Mouse (Mus musculus) CD4-positive, CD25-positive, alpha-beta regulatory T cell, adult 4 months (primary cell): Measurements from ENCODE around the gene Ccl26. TPM values are rescaled to one million over a fixed set of nuclear protein-coding genes. Genes with fewer than 3 reads are reported as not detected.
"Not testable (repeated sequence)": the region's sequence is repeated elsewhere in the genome, so short reads cannot be mapped to it uniquely, and the experiment has no call there.

Source experiments
- ATAC-seq: one replicate; pipeline ENCODE4 v1.8.0; 2017
- polyA plus RNA-seq, 2 experiments: library from polyadenylated mRNA; unstranded; fragments of 100-300 nt; shearing (Covaris generic); gene quantifications; one replicate each; pipeline ENCODE4 v1.2.1; 2017

Gene Ccl26
- not detected for polyA plus RNA-seq

- no peak for ATAC-seq
Observed at GRCm38 (mm10) chr5:135563469-135563868, at the start of gene Ccl26. Gene Ccl26, minus strand, starts transcription at chr5:135563569.

GRCm38 (mm10) chr5:135609794-135610193 is 46.4 kb upstream of the Ccl26 start:
- no peak for ATAC-seq

DNA sequence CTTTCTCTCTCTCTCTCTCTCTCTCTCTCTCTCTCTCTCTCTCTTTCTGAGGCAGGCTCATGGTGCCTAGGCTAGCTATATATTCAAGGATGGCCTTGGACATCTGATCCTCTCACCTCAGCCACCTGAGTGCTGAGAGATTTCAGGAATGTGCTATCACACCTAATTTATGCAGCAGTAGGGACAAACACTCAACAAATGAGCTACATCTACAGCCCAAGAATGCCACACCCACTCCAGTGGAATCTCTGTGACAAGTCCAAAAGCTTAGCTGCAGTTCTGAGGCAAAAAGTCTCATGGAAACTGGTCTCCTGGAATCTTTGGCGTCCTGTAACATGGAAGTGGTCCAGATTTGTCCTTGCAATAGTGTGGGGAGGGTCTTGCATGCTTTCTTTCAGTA is 44.2 kb upstream of the Ccl26 start:
- no peak for ATAC-seq

- ATAC-seq, result not testable (repeated sequence)
Observed at GRCm38 (mm10) chr5:135606717-135607116, 43.3 kb upstream of the Ccl26 start.

- ATAC-seq, result not testable (repeated sequence)
Observed at GRCm38 (mm10) chr5:135604643-135605042, 41.3 kb upstream of the Ccl26 start.

- ATAC-seq, result no peak
Observed at GRCm38 (mm10) chr5:135589996-135590784, 26.8 kb upstream of the Ccl26 start.

GRCm38 (mm10) chr5:135587764-135588163 is 24.4 kb upstream of the Ccl26 start:
- ATAC-seq, result no peak

- ATAC-seq, result no peak
Observed at GRCm38 (mm10) chr5:135585691-135586090, 22.3 kb upstream of the Ccl26 start.

DNA sequence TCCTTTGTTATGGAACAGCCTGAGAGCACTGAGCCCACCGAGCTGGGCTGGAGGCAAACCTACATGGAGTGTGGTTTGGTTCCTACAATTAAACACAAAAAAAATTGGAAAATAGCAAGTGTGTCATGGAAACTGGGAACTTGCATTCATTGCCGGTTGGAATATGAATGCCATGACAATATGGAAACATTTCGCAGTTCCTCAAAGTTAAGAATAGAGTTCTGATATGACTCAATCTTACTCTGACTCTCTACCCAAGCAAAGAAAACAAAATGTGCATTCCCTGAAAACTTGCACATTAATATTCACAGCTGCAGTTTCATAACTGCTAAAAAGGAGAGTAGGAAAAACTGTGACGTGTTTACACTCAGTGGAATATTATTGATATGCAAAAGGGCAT is 19.0 kb upstream of the Ccl26 start:
- ATAC-seq, result no peak

GRCm38 (mm10) chr5:135579331-135579751 is 16.0 kb upstream of the Ccl26 start:
- ATAC-seq, result no peak

GRCm38 (mm10) chr5:135576055-135576454 is 12.7 kb upstream of the Ccl26 start:
- no peak for ATAC-seq

DNA sequence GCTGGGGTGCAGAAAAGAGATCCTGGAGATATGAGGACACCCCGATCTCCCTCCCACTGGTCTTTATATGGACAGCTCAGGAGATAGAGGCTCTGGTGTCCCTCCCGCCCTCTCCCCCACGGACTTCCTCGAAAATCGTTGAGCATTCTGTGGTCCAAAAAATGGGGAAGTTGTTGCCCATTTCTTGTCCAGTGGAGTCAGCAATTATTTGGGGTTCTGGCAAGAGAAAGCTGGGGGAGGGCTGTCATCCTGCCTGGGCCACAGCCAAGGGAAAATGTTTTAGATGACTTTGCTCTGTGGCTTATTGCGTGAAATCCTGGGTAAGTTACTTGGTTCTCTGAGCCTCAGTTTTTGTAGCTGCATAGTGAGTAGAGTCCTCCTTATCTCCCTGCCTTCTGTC is 9.6 kb upstream of the Ccl26 start, which contains the start of gene Ccl24:
Gene Ccl24 (minus strand): TSS at position 44 of the 400 bp plus-strand sequence.
- no peak for ATAC-seq

DNA sequence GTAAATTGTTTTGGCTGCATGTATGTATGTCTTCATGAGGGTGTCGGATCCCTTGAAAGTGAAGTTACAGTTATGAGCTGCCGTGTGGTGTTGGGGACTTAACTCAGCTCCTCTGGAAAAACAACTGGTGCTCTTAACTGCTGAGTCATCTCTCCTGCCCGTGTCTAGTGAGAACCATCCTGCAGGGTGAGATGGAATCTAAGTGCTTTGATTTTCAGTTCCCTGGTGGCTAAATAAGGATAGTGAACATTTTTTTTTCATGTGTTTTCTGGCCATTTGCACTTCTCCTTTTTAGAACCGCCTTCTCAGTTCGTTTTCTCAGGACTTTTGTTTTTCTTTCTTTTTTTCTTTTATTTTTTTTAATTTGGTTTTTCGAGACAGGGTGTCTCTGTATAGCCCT is 5.3 kb upstream of the Ccl26 start:
- ATAC-seq, result no peak

GRCm38 (mm10) chr5:135567556-135568265 is 4.3 kb upstream of the Ccl26 start:
- ATAC-seq, result no peak

DNA sequence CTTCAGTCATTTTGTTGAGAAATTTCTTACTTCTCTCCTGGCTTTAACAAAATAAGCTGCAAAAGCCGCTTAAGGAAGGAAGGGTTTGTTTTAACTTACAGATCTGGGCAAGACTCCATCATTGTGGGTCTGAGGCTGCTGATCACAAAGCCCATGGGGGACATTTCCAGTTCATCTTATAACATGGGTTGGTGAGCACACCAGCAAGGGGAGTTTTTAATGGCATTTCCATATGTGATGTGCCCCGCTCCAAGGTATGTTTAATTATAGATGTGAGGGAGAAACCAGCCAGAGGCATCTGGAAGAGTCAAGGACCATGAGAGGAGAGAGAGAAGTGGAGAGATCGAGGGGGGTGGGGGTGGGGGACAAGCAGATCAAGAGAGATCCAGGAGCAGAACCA is 5.7 kb downstream of the Ccl26 start:
- no peak for ATAC-seq

DNA sequence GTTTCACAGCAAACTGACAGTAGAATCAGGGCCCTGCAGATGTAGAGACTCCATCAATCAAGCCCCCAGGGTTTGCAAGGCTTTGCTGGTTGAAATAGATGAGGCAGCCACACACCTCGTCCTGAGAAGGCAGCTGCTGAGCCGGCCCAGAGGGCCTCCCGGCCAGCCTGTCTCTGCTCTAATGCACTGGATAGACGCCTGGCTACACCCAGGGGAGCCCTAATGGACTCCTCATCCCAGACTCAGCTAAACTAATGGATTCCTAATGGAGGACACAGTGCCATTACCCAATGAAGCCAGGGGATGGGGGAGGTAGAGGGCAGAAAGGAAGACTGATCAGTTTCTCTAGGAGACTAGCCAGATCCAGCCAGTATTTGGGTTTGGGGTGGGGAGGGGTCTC is 6.3 kb downstream of the Ccl26 start:
- ATAC-seq, result no peak

- ATAC-seq, result no peak
Observed at GRCm38 (mm10) chr5:135556259-135556658, 7.1 kb downstream of the Ccl26 start.

DNA sequence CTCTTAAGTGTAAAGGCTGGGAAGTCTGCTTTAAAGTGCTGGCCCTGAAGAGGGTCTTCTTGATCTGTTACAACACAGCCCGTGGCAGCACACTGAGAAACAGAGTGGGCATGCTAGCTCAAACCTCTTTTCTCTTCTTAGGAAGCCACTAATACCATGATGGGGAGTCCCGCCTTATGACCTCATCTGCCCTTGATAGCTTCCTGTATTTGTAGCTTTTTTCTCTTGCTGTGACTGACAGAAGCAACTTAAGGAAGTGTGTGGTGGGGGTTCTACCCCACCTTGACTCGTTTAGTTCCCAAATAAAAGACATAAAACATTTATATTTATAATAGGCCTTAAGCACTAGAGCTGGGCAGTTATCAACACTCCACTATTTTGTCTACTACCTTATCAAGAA is 11.8 kb downstream of the Ccl26 start:
- no peak for ATAC-seq

DNA sequence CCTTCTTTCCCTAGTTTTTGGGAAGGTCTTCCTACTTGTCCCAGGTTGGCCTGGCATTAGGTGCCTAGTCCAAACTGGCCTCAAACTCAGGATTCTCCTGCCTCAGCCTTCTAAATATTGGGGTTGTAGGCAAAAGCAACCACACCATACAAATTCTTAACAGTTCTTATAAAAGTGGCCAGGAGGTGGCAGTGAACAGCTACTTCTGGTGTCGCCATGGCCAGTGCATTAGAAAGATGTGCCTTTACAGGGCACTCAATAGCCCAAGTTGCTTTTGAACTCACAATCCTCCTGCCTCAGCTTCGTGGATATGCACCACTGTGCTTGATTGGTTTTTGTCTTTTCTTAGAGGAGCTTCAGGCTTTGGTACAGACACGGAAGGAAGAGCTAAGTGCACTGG is 12.5 kb downstream of the Ccl26 start:
- ATAC-seq, result no peak

- no peak for ATAC-seq
Observed at GRCm38 (mm10) chr5:135547990-135548389, 15.4 kb downstream of the Ccl26 start.

GRCm38 (mm10) chr5:135544865-135545797 is 18.2 kb downstream of the Ccl26 start, which contains the start of gene Hip1:
Gene Hip1, minus strand, starts transcription at chr5:135545120.
- ATAC-seq, result peak; percentile 97

DNA sequence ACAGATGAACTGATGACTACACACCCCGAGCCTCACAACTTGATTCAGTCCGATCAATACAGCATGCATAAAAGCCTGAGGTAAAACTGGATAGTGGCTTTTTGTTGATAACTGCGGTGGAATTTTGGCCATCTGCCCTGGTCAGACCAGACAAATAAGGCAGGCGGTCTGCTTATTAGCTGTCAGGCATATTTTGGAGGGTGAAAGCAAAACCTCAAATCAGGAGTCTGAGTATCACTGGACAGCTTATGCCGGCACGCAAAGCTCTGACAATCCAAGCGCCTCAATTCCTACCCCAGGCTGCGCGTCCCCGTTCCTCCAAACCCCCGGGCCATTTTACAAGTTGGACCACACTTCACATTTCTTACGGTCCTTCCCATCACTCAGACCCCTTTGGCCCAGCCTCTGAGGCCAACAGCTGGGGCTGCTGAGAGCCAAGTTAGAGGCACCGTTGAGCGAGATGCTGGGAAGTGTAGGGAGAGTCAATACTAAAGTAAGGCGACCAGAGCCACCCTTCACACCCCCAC is 19.3 kb downstream of the Ccl26 start:
- ATAC-seq, result no peak
